Mouse (Mus musculus) myocyte (in vitro differentiated cells): ENCODE results near the gene Wdr18.

ENCODE experiments used
- MAX ChIP-seq: IDR thresholded peaks from one replicate; pipeline ENCODE4 v1.6.1; 2011; ENCODE audit warnings: low read depth, mild to moderate bottlenecking, control low read depth
- POLR2A ChIP-seq: IDR thresholded peaks from one replicate; pipeline ENCODE4 v1.6.1; 2011; ENCODE audit warnings: low read depth, mild to moderate bottlenecking, control low read depth, moderate library complexity; ENCODE audit not compliant: insufficient read length

DNA sequence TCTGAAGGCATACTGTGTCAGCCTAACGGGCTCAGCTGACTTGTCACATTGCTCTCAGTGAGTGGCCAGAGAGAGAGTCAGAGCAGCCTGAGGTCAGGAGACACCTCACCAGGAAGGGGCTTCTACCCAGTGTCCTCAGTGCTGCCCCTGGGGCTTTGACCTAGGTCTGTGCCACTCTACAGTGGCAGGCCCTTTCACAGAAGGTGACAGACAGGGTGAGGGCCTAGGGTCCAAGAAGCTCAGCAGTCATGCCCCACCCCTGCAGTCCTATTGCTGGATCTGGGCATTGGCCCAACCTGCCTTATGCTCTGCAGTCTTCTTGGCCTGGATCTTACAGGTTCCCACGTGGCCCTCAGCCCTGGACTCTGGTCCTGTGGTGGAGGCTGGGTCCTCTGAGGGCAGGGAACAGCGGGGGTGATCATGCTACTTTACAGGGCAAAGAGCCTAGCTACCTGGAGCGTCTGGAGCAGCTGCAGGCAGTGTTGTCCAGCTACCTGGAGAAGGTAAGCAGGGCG is 7.0 kb downstream of the Wdr18 start:
- TF ChIP-seq MAX (no peak), POLR2A (no peak)
